Mouse (Mus musculus) limb, embryonic 10.5 days (tissue): Measurements from ENCODE around the gene Abca3. TPM values are rescaled to one million over a fixed set of nuclear protein-coding genes. Genes with fewer than 3 reads are reported as not detected.

Experiments used
- DNase-seq: peaks from one replicate; pipeline ENCODE4 v3.0.0-alpha.2; 2017; ENCODE audit warnings: low spot score
- H3K27ac ChIP-seq: fragments of 300-500 bp; sonication (generic); 2 replicates; pipeline ENCODE4 v1.5.1; 2016; ENCODE audit warnings: mild to moderate bottlenecking
- H3K27me3 ChIP-seq: fragments of 300-500 bp; sonication (generic); 2 replicates; pipeline ENCODE4 v1.6.1; 2016; ENCODE audit warnings: low read depth, mild to moderate bottlenecking; ENCODE audit not compliant: poor library complexity, severe bottlenecking
- H3K36me3 ChIP-seq: fragments of 300-500 bp; sonication (generic); 2 replicates; pipeline ENCODE4 v1.6.1; 2016; ENCODE audit warnings: mild to moderate bottlenecking, moderate library complexity
- H3K4me1 ChIP-seq: fragments of 300-500 bp; sonication (generic); 2 replicates; pipeline ENCODE4 v1.6.1; 2016
- H3K4me3 ChIP-seq: fragments of 300-500 bp; sonication (generic); 2 replicates; pipeline ENCODE4 v1.5.1; 2016; ENCODE audit warnings: mild to moderate bottlenecking, moderate library complexity
- H3K9me3 ChIP-seq: fragments of 300-500 bp; sonication (generic); replicated peaks from 2 replicates; pipeline ENCODE4 v1.6.1; 2016; ENCODE audit warnings: mild to moderate bottlenecking
- whole genome bisulfite sequencing: fragments of 180-500 bp; shearing (Covaris S2); methylation state at CpG from one replicate; pipeline ENCODE4 v1.1.7; 2016; 5-methylcytosine and 5-hydroxymethylcytosine counted together
- polyA plus RNA-seq: library from polyadenylated mRNA; unstranded; fragments of >200 nt; fragmentation: Nextera tagmentation; extraction: Ambion mirVana; gene quantifications from 2 replicates; pipeline ENCODE4 v1.2.1, GENCODE M21; 2016

Abca3 gene
- polyA plus RNA-seq, 1 experiment from 2014 or later = 3.6 TPM

DNA sequence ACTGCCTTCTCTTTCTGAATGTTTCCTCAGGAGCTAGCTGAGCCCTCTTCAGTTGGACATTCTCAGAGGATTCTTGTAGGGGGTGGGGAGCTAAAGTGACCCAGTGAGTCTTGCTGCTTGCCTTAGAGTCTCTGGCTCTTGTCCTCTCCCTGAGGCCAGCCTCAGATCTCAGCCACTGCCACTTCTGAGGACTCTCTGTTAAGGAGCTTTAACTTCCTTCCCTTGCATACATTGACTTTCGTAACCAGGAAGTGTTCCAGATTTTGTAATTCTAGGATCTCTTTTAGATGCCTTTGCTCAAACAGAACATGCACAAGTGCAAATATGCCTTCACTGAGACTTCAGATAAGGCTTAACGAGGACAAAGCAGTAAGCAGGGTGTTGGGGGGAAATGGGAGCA, 8.2 kb downstream of the Abca3 start:
- no peak overlapping the region for H3K27ac ChIP-seq
- H3K27me3 ChIP-seq = no peaks in the 10 kb centered on the region
- H3K36me3 ChIP-seq = no peaks in the 10 kb centered on the region
- no peaks in the 10 kb centered on the region for H3K9me3 ChIP-seq
- no peak overlapping the region for H3K4me3 ChIP-seq
- WGBS = 74% methylated on average over 2 of the region's 2 CpGs
- no peak for DNase-seq
- no peaks in the 10 kb centered on the region for H3K4me1 ChIP-seq

DNA sequence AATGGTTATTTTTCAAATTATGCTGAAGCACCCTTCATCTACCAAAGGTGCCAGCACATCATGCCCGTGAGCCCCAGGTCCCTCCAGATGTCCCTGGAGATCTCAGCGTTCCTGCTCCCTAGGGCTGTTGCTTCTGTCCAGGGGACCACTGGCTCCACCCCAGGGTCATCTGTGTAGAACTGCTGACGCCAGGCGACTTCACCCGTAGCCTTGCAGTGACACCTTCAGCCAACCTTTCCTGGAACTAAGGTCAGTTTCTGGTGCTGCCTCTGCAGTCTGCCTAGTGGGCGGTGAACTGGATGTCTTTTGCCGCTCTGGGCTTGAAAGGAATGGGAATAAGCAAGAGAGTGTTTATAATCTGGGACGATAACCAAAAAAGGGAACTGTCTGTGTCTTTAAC, 9.1 kb downstream of the Abca3 start:
- WGBS = 81% methylated on average over 8 of the region's 8 CpGs
- Histone ChIP-seq H3K9me3 (no peaks in the 10 kb centered on the region), H3K4me3 (no peak overlapping the region), H3K4me1 (no peaks in the 10 kb centered on the region), H3K36me3 (no peaks in the 10 kb centered on the region), H3K27ac (no peak overlapping the region), H3K27me3 (no peaks in the 10 kb centered on the region)
- no peak for DNase-seq

DNA sequence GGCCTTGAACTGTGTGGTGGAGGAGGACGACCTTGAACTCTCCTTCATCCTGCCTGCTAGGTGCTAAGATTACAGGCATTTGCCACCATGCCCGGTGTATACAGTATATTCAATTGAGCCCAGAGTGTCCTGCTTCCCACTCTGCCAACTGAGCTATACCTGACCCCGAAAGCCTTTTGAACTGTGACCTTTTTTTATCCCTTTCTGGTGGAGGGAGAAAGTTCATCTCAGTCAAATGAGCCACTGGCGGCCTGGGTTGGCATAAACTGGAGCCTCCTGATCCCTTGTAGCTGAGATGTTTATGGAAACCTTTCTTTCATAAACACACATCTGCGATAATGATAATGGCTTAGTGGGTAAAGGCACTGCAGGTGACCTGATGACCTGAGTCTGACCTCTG, 9.5 kb downstream of the Abca3 start:
- no peaks in the 10 kb centered on the region for H3K27me3 ChIP-seq
- no peak for DNase-seq
- no peaks in the 10 kb centered on the region for H3K4me1 ChIP-seq
- H3K9me3 ChIP-seq = no peaks in the 10 kb centered on the region
- H3K4me3 ChIP-seq = no peak overlapping the region
- H3K27ac ChIP-seq = no peak overlapping the region
- WGBS = 88% methylated on average over 5 of the region's 5 CpGs
- no peaks in the 10 kb centered on the region for H3K36me3 ChIP-seq

GRCm38 (mm10) chr17:24362527-24362926, 10.8 kb downstream of the Abca3 start:
- H3K36me3 ChIP-seq = no peaks in the 10 kb centered on the region
- no peaks in the 10 kb centered on the region for H3K9me3 ChIP-seq
- no peak overlapping the region for H3K27ac ChIP-seq
- H3K4me1 ChIP-seq = no peaks in the 10 kb centered on the region
- WGBS = 82% methylated on average over 9 of the region's 9 CpGs
- H3K27me3 ChIP-seq = no peaks in the 10 kb centered on the region
- H3K4me3 ChIP-seq = no peak overlapping the region
- no peak for DNase-seq

GRCm38 (mm10) chr17:24364461-24364860, 12.7 kb downstream of the Abca3 start:
- WGBS = 85% methylated on average over 9 of the region's 9 CpGs
- H3K27me3 ChIP-seq = no peaks in the 10 kb centered on the region
- no peak overlapping the region for H3K4me3 ChIP-seq
- H3K36me3 ChIP-seq = no peaks in the 10 kb centered on the region
- H3K9me3 ChIP-seq = no peaks in the 10 kb centered on the region
- no peak for DNase-seq
- H3K4me1 ChIP-seq = no peaks in the 10 kb centered on the region
- H3K27ac ChIP-seq = no peak overlapping the region

- Histone ChIP-seq H3K4me3 (no peak overlapping the region), H3K36me3 (no peaks in the 10 kb centered on the region), H3K4me1 (no peaks in the 10 kb centered on the region), H3K27ac (no peak overlapping the region), H3K27me3 (no peaks in the 10 kb centered on the region), H3K9me3 (no peaks in the 10 kb centered on the region)
- 78% methylated on average over 13 of the region's 13 CpGs for WGBS
- no peak for DNase-seq
Observed at GRCm38 (mm10) chr17:24365863-24366262, 14.1 kb downstream of the Abca3 start.

DNA sequence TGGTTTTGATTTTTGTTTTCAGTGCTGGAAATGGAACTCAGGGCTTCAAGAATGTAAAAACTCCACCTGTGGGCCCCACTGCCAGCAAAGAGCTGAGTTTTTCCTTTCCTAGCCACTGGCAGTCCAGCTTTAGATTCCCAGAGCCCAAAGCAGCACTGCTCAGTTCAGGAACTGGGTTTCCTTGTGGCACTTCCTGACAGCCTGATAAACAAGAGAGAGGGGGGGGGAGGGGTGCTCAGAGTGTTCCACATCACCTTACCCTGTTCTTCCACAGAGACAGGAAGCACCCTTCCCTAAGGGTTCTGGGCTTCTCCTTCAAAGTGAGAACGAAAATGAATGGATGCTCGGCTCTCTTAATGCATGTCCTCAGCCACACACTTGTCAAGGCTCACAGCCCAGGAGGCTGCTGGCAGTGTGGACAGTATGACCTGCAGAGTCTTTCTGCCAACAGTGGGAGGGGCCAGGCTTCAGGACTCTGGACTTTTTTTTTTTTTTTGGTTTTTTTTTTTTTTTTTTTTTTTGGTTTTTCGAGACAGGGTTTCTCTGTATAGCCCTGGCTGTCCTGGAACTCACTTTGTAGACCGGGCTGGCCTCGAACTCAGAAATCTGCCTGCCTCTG, 23.5 kb downstream of the Abca3 start:
- Histone ChIP-seq H3K36me3 (no peaks in the 10 kb centered on the region), H3K27me3 (no peaks in the 10 kb centered on the region), H3K27ac (no peak overlapping the region), H3K9me3 (no peaks in the 10 kb centered on the region), H3K4me1 (peaks cover 3% of the 10 kb centered on the region; the same call in 1 of the 2 replicates), H3K4me3 (no peak overlapping the region)
- 84% methylated on average over 5 of the region's 5 CpGs for WGBS
- no peak for DNase-seq

- Histone ChIP-seq H3K27ac (no peak overlapping the region), H3K36me3 (no peaks in the 10 kb centered on the region), H3K9me3 (no peaks in the 10 kb centered on the region), H3K27me3 (no peaks in the 10 kb centered on the region), H3K4me3 (no peak overlapping the region), H3K4me1 (peaks cover 3% of the 10 kb centered on the region; the same call in 1 of the 2 replicates)
- no peak for DNase-seq
- 88% methylated on average over 6 of the region's 6 CpGs for WGBS
Observed at GRCm38 (mm10) chr17:24375886-24376285, 24.1 kb downstream of the Abca3 start.

GRCm38 (mm10) chr17:24378496-24378895, 26.7 kb downstream of the Abca3 start:
- DNase-seq = no peak
- no peaks in the 10 kb centered on the region for H3K9me3 ChIP-seq
- H3K27me3 ChIP-seq = no peaks in the 10 kb centered on the region
- WGBS = 91% methylated on average over 2 of the region's 2 CpGs
- H3K4me1 ChIP-seq = peaks cover 3% of the 10 kb centered on the region; the same call in 1 of the 2 replicates
- no peak overlapping the region for H3K27ac ChIP-seq
- no peak overlapping the region for H3K4me3 ChIP-seq
- H3K36me3 ChIP-seq = no peaks in the 10 kb centered on the region

DNA sequence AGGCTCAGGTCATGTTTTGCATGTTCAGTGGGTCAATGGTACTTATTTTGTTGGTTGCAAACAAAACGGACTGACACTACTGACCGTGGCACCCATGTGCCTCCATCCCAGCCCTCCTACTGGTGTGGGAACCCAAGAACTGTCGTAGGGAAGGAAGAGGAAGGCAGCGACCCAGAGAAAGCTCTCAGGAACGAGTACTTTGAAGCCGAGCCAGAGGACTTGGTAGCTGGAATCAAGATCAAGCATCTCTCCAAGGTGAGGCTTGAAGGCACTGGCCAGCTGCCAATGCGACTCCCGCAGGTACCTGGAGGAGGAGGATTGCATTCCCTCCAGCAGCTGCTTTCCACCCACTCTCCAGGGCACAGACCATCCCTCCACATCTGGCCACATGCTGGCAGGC, 32.0 kb downstream of the Abca3 start:
- Histone ChIP-seq H3K36me3 (no peaks in the 10 kb centered on the region), H3K4me1 (no peaks in the 10 kb centered on the region), H3K27ac (no peak overlapping the region), H3K9me3 (no peaks in the 10 kb centered on the region), H3K27me3 (0 out of 2 replicates have a peak, but pooled peaks cover 4% of the 10 kb centered on the region), H3K4me3 (no peak overlapping the region)
- no peak for DNase-seq
- WGBS = 87% methylated on average over 8 of the region's 8 CpGs

GRCm38 (mm10) chr17:24388711-24389110, 37.0 kb downstream of the Abca3 start:
- H3K9me3 ChIP-seq = no peaks in the 10 kb centered on the region
- no peaks in the 10 kb centered on the region for H3K36me3 ChIP-seq
- 82% methylated on average over 5 of the region's 5 CpGs for WGBS
- DNase-seq = no peak
- H3K4me3 ChIP-seq = no peak overlapping the region
- H3K27ac ChIP-seq = no peak overlapping the region
- H3K4me1 ChIP-seq = no peaks in the 10 kb centered on the region
- 0 out of 2 replicates have a peak, but pooled peaks cover 4% of the 10 kb centered on the region for H3K27me3 ChIP-seq

- H3K27me3 ChIP-seq = no peaks in the 10 kb centered on the region
- 8% methylated on average over 2 of the region's 2 CpGs for WGBS
- peak; percentile 42 for DNase-seq
Observed at GRCm38 (mm10) chr17:24389865-24390264, 38.1 kb downstream of the Abca3 start.

DNA sequence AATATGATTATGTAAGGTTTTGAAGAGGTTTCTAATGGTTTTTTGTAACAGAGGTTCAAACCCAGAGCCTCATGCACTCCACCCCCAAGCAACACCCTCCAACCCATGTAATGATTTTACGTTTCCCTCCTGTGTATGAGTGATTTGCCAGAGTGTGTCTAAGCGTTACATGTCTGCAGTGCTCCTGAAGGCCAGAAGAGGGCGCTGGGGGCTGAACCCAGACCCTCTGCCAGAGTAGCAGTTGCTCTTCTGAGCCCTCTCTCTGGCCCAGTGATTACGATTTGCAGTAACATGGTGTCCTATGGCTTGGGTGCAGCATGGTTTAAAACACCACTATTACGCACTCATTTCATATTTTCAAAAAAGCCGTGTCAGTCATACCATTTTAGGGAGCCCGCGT, 39.4 kb downstream of the Abca3 start:
- Histone ChIP-seq H3K4me1 (no peaks in the 10 kb centered on the region), H3K27ac (no peak overlapping the region), H3K9me3 (no peaks in the 10 kb centered on the region), H3K4me3 (no peak overlapping the region), H3K36me3 (no peaks in the 10 kb centered on the region), H3K27me3 (no peaks in the 10 kb centered on the region)
- no peak for DNase-seq
- 65% methylated on average over 8 of the region's 8 CpGs for WGBS

More at GRCm38 (mm10) chr17:24389865-24390264, 38.1 kb downstream of the Abca3 start:
- no peaks in the 10 kb centered on the region for H3K9me3 ChIP-seq
- H3K4me1 ChIP-seq = no peaks in the 10 kb centered on the region
- no peak overlapping the region for H3K27ac ChIP-seq
- no peaks in the 10 kb centered on the region for H3K36me3 ChIP-seq
- no peak overlapping the region for H3K4me3 ChIP-seq

GRCm38 (mm10) chr17:24393527-24393926, 41.8 kb downstream of the Abca3 start:
- Histone ChIP-seq H3K4me1 (no peaks in the 10 kb centered on the region), H3K36me3 (no peaks in the 10 kb centered on the region), H3K27ac (no peak overlapping the region), H3K27me3 (no peaks in the 10 kb centered on the region), H3K9me3 (no peaks in the 10 kb centered on the region), H3K4me3 (no peak overlapping the region)
- WGBS = 18% methylated on average over 4 of the region's 4 CpGs
- no peak for DNase-seq
